Mouse (Mus musculus) forebrain, embryonic 15.5 days (tissue): ENCODE measurements around the gene Slit1. TPM values are rescaled to one million over a fixed set of nuclear protein-coding genes. Genes with fewer than 3 reads are reported as not detected.

Experiments
- ATAC-seq: fragments of 200-750 bp; cut with Nextera tagmentation; replicated peaks from 2 replicates; pipeline ENCODE4 v1.8.0; 2017; ENCODE audit warnings: mild to moderate bottlenecking, moderate TSS enrichment, moderate library complexity
- H3K27ac ChIP-seq: fragments of 300-500 bp; sonication (generic); replicated peaks from 2 replicates; pipeline ENCODE4 v1.5.1; 2015; ENCODE audit warnings: mild to moderate bottlenecking, inconsistent platforms
- H3K27me3 ChIP-seq: fragments of 300-500 bp; sonication (generic); 2 replicates; pipeline ENCODE4 v1.6.1; 2015; ENCODE audit warnings: inconsistent platforms
- H3K36me3 ChIP-seq: fragments of 300-500 bp; sonication (generic); 2 replicates; pipeline ENCODE4 v1.6.1; 2015; ENCODE audit warnings: mild to moderate bottlenecking, inconsistent platforms
- H3K4me1 ChIP-seq: fragments of 300-500 bp; sonication (generic); 2 replicates; pipeline ENCODE4 v1.6.1; 2015; ENCODE audit warnings: inconsistent platforms
- H3K4me2 ChIP-seq: fragments of 300-500 bp; sonication (generic); replicated peaks from 2 replicates; pipeline ENCODE4 v1.6.1; 2015; ENCODE audit warnings: mild to moderate bottlenecking, inconsistent platforms
- H3K4me3 ChIP-seq: fragments of 300-500 bp; sonication (generic); 2 replicates; pipeline ENCODE4 v1.5.1; 2015; ENCODE audit warnings: mild to moderate bottlenecking, inconsistent platforms
- H3K9ac ChIP-seq: fragments of 300-500 bp; sonication (generic); replicated peaks from 2 replicates; pipeline ENCODE4 v1.6.1; 2015; ENCODE audit warnings: mild to moderate bottlenecking, inconsistent platforms
- H3K9me3 ChIP-seq: fragments of 300-500 bp; sonication (generic); 2 replicates; pipeline ENCODE4 v1.6.1; 2016; ENCODE audit warnings: inconsistent platforms
- WGBS: fragments of 180-500 bp; shearing (Covaris S2); methylation state at CpG from one replicate; pipeline ENCODE4 v1.1.7; 2015; ENCODE audit warnings: mixed read lengths; 5-methylcytosine and 5-hydroxymethylcytosine counted together
- polyA plus RNA-seq: library from polyadenylated mRNA; unstranded; fragments of >200 nt; fragmentation: Nextera tagmentation; extraction: Ambion mirVana; gene quantifications from 2 replicates; pipeline ENCODE4 v1.2.1, GENCODE M21; 2015

Slit1 gene
- polyA plus RNA-seq, 1 experiment from 2014 or later, result 21.0 TPM

GRCm38 (mm10) chr19:41754760-41755159, 11.3 kb upstream of the Slit1 start:
- no peak overlapping the region for H3K4me3 ChIP-seq
- 15% methylated on average over 15 of the region's 15 CpGs for WGBS
- no peak overlapping the region for H3K9ac ChIP-seq
- ATAC-seq, result peak; percentile 58
- H3K4me1 ChIP-seq, result peaks cover 25% of the 10 kb centered on the region
- no peaks in the 10 kb centered on the region for H3K27me3 ChIP-seq
- H3K36me3 ChIP-seq, result no peaks in the 10 kb centered on the region
- H3K27ac ChIP-seq, result no peak overlapping the region
- no peaks in the 10 kb centered on the region for H3K9me3 ChIP-seq
- H3K4me2 ChIP-seq, result no peak overlapping the region

GRCm38 (mm10) chr19:41751906-41752305, 8.4 kb upstream of the Slit1 start:
- no peaks in the 10 kb centered on the region for H3K9me3 ChIP-seq
- no peaks in the 10 kb centered on the region for H3K36me3 ChIP-seq
- no peak for ATAC-seq
- peaks cover 30% of the 10 kb centered on the region for H3K4me1 ChIP-seq
- H3K9ac ChIP-seq, result no peak overlapping the region
- H3K4me2 ChIP-seq, result no peak overlapping the region
- H3K27ac ChIP-seq, result no peak overlapping the region
- WGBS, result 64% methylated on average over 11 of the region's 11 CpGs
- H3K4me3 ChIP-seq, result no peak overlapping the region
- H3K27me3 ChIP-seq, result no peaks in the 10 kb centered on the region

- WGBS, result 88% methylated on average over 14 of the region's 14 CpGs
- Histone ChIP-seq H3K4me1 (peaks cover 65% of the 10 kb centered on the region), H3K27ac (no peak overlapping the region), H3K36me3 (no peaks in the 10 kb centered on the region), H3K9me3 (no peaks in the 10 kb centered on the region), H3K27me3 (no peaks in the 10 kb centered on the region), H3K4me3 (no peak overlapping the region), H3K4me2 (no peak overlapping the region), H3K9ac (no peak overlapping the region)
- ATAC-seq, result no peak
These were observed 4.0 kb upstream of the Slit1 start for GRCm38 (mm10) chr19:41747436-41747835.

- H3K4me3 ChIP-seq, result no peak overlapping the region
- H3K4me1 ChIP-seq, result peaks cover 70% of the 10 kb centered on the region
- H3K27ac ChIP-seq, result peak overlapping the region; percentile 72
- 9% methylated on average over 15 of the region's 15 CpGs for WGBS
- H3K36me3 ChIP-seq, result no peaks in the 10 kb centered on the region
- no peaks in the 10 kb centered on the region for H3K9me3 ChIP-seq
- H3K4me2 ChIP-seq, result no peak overlapping the region
- H3K27me3 ChIP-seq, result no peaks in the 10 kb centered on the region
- no peak overlapping the region for H3K9ac ChIP-seq
- ATAC-seq, result peak; percentile 93
These were observed 2.6 kb upstream of the Slit1 start for GRCm38 (mm10) chr19:41745941-41746557.

- Histone ChIP-seq H3K36me3 (no peaks in the 10 kb centered on the region), H3K9ac (0 out of 2 replicates have a peak overlapping the region, but pooled peaks have one; percentile 25), H3K4me3 (peak overlapping the region; percentile 27), H3K4me1 (peaks cover 87% of the 10 kb centered on the region), H3K27me3 (0 out of 2 replicates have a peak, but pooled peaks cover 3% of the 10 kb centered on the region), H3K9me3 (no peaks in the 10 kb centered on the region), H3K4me2 (peak overlapping the region; percentile 84), H3K27ac (peak overlapping the region; percentile 82)
- WGBS, result 10% methylated on average over 4 of the region's 4 CpGs
- ATAC-seq, result no peak
These were observed 4.6 kb downstream of the Slit1 start for GRCm38 (mm10) chr19:41738896-41739295.

- Histone ChIP-seq H3K4me2 (peak overlapping the region; percentile 84), H3K9ac (peak overlapping the region; percentile 25; the same call in 1 of the 2 replicates), H3K4me3 (peak overlapping the region; percentile 27), H3K4me1 (peaks cover 82% of the 10 kb centered on the region), H3K27ac (peak overlapping the region; percentile 82), H3K36me3 (no peaks in the 10 kb centered on the region), H3K9me3 (no peaks in the 10 kb centered on the region), H3K27me3 (0 out of 2 replicates have a peak, but pooled peaks cover 3% of the 10 kb centered on the region)
- peak; percentile 51 for ATAC-seq
- WGBS, result 3% methylated on average over 14 of the region's 14 CpGs
These were observed 5.0 kb downstream of the Slit1 start for GRCm38 (mm10) chr19:41738429-41738805.

- Histone ChIP-seq H3K4me3 (peak overlapping the region; percentile 27), H3K9me3 (no peaks in the 10 kb centered on the region), H3K9ac (peak overlapping the region; percentile 25; the same call in 1 of the 2 replicates), H3K4me1 (peaks cover 77% of the 10 kb centered on the region), H3K27me3 (0 out of 2 replicates have a peak, but pooled peaks cover 3% of the 10 kb centered on the region), H3K36me3 (no peaks in the 10 kb centered on the region), H3K27ac (peak overlapping the region; percentile 82), H3K4me2 (peak overlapping the region; percentile 84)
- WGBS, result 1% methylated on average over 18 of the region's 18 CpGs
- ATAC-seq, result peak; percentile 78
These were observed 5.6 kb downstream of the Slit1 start for GRCm38 (mm10) chr19:41737657-41738428.

- Histone ChIP-seq H3K4me2 (no peak overlapping the region), H3K4me1 (peaks cover 45% of the 10 kb centered on the region), H3K27ac (no peak overlapping the region; the same call in 1 of the 2 replicates)
These were observed 8.8 kb downstream of the Slit1 start for GRCm38 (mm10) chr19:41734685-41735084.

GRCm38 (mm10) chr19:41725491-41725890, 18.0 kb downstream of the Slit1 start:
- peaks cover 18% of the 10 kb centered on the region for H3K4me1 ChIP-seq
- peaks cover 10% of the 10 kb centered on the region; the same call in 1 of the 2 replicates for H3K36me3 ChIP-seq
- no peak overlapping the region for H3K4me2 ChIP-seq
- 31% methylated on average over 2 of the region's 2 CpGs for WGBS
- no peaks in the 10 kb centered on the region for H3K9me3 ChIP-seq
- ATAC-seq, result peak; percentile 59; the same call in 1 of the 2 replicates
- H3K9ac ChIP-seq, result no peak overlapping the region
- H3K27ac ChIP-seq, result peak overlapping the region; percentile 86
- H3K27me3 ChIP-seq, result no peaks in the 10 kb centered on the region
- no peak overlapping the region for H3K4me3 ChIP-seq

More at GRCm38 (mm10) chr19:41734685-41735084, 8.8 kb downstream of the Slit1 start:
- peaks cover 5% of the 10 kb centered on the region; the same call in 1 of the 2 replicates for H3K36me3 ChIP-seq
- no peaks in the 10 kb centered on the region for H3K9me3 ChIP-seq
- H3K9ac ChIP-seq, result no peak overlapping the region
- H3K4me3 ChIP-seq, result no peak overlapping the region
- peak; percentile 41 for ATAC-seq
- 0 out of 2 replicates have a peak, but pooled peaks cover 3% of the 10 kb centered on the region for H3K27me3 ChIP-seq
- 4% methylated on average over 10 of the region's 10 CpGs for WGBS

GRCm38 (mm10) chr19:41724831-41725470, 18.5 kb downstream of the Slit1 start:
- H3K27me3 ChIP-seq, result no peaks in the 10 kb centered on the region
- no peak overlapping the region for H3K9ac ChIP-seq
- H3K4me2 ChIP-seq, result no peak overlapping the region; the same call in 1 of the 2 replicates
- peaks cover 18% of the 10 kb centered on the region for H3K4me1 ChIP-seq
- ATAC-seq, result peak; percentile 56
- H3K27ac ChIP-seq, result peak overlapping the region; percentile 86
- peaks cover 8% of the 10 kb centered on the region; the same call in 1 of the 2 replicates for H3K36me3 ChIP-seq
- H3K9me3 ChIP-seq, result no peaks in the 10 kb centered on the region
- 9% methylated on average over 9 of the region's 9 CpGs for WGBS
- H3K4me3 ChIP-seq, result no peak overlapping the region

- H3K27me3 ChIP-seq, result no peaks in the 10 kb centered on the region
- H3K4me2 ChIP-seq, result no peak overlapping the region
- no peak for ATAC-seq
- H3K9me3 ChIP-seq, result no peaks in the 10 kb centered on the region
- H3K36me3 ChIP-seq, result peaks cover 8% of the 10 kb centered on the region; the same call in 1 of the 2 replicates
- WGBS, result 62% methylated on average over 2 of the region's 2 CpGs
- H3K4me3 ChIP-seq, result no peak overlapping the region
- H3K27ac ChIP-seq, result no peak overlapping the region
- peaks cover 27% of the 10 kb centered on the region for H3K4me1 ChIP-seq
- H3K9ac ChIP-seq, result no peak overlapping the region
These were observed 20.1 kb downstream of the Slit1 start for GRCm38 (mm10) chr19:41723337-41723736.
